Mouse (Mus musculus): Measurements from ENCODE around the gene Gdf7.

Gene Gdf7

DNA sequence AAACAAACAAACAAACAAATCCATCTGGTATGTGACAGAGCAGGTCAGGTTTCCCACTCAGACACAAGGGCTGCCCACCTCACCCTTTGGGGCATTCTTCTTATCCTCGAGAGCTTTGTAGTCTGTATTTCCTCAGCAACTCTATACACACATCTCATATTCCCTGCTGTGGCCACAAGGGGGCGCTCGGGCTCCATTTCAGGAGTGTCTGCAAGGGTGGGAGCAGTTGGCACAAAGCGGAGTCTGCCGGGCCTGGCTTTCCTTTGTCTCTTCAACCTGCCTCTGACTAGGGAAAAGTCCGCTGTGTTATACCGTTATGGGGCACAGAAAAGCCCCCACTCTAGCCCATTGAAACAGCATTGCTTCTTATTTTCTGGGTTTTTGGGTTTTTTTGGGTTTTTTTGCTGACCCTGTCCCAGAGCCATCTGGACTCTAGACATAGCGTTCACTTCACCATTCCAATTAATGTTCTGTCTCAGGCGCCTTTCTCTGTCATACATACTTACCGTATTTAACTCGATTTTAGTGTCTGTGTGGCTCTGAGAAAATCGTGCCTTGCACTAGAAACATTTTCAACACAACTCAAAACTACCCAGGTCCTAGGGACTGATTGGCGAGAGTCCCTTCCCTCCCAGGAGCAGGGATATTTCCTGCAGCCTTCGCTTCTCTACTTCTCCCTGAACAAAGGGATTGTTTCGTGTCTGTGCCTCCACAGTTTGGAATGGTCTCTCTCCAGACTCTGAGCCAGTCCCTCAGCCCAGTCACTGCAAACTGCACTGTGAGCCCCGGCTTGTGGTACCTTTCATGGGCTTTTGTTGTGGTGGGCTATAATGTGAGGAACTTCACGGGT is 25.3 kb upstream of the Gdf7 start:
- DNase-seq (ENCODE audit: low spot score): peak; percentile 66

DNA sequence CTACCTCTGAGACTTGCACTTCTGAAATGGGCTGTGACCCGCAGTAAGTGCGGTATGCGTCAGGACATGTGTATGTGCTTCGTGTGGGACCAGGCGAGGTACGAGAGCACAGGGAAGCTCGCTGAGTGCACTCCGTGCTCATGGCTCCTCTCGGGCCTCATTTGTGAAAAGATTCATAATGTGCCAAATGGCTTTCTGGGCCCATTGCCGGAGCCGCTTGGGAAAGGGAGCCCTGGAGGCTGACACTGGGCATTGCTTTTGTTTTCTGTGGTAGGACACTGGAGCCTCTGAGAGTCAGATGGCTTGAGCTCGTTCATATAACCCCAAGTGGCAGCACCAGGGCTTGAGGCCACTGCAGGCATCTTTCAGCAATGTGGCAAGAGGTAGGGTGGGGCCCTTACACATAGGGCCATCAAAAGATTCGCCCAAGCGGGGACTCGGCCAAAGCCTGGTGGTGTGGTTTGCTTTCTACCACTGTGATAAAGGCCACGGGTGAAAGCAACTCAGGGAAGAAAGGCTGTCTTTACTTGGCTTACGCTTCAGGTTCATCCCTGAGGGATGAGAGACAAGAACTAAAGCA is 24.3 kb upstream of the Gdf7 start:
- no peak for DNase-seq (ENCODE audit: low spot score)

DNA sequence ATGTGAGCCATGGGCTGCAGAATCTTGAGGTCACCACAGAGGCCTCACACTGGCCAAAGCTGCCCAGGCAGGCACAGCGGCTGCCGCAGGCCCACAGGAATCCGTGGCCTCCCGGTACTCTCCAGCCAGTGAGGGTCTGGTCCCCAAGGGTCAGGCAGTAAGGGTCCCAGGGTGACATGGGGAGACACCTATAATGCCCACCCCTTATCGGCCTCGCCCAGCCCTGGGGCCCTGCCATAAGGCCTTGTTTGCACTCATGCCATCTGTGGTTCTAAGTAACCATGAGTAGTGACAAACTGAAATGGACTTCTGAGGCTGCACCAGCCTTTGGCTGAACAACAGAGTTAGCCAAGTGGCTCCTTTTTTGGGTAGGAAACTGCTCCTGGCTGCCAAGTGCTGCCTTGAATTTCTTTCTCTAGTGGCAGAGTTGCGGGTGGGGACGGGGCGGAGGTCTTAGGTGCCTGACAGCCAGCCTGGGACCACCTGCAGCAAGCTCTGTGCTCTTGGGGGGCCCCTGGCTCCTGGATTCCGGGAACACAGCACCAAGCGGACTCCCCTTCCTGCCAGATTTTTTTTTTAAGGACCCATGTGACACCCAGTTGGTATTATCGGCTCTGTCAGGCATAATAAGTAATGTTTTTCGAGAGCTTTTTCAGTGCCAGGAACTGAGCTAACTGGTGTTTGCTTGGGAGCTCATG is 23.6 kb upstream of the Gdf7 start:
- no peak for DNase-seq (ENCODE audit: low spot score)

DNA sequence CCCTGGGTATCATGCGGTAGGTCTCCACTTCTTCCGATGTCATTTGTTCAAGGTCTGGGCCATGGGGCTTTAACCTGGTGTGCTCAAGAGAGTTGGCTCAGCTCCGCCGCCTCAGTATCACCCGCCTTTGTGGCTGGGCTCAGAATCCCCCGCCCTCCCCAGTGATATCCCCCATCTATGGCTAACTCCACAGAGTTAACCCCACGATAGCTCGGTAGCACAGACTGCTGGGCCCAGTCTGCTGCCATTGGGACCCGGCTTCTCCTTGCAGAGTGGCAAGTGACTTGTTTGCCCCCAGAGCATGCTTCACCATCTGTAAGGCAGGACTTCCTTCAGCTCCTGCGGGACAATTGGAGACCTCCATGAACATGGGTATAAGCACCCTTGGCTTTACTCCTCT is 22.3 kb upstream of the Gdf7 start:
- DNase-seq (ENCODE audit: low spot score): no peak

DNA sequence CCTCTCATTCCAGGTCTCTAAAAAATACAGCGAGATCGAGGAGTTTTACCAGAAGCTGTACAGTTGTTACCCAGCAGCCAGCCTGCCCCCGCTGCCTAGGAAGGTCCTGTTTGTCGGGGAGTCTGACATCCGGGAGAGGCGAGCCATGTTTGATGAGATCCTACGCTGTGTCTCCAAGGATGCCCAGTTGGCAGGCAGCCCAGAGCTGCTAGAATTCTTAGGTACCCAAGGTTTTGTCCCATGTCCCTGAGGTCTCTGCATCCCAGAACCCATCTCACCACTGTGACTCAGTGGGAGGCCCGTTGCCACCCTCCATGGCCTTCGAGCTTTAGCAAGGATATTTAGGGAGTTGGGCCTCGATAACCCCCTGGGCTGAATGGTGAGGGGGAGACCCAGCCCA is 19.8 kb upstream of the Gdf7 start:
- DNase-seq (ENCODE audit: low spot score): no peak

DNA sequence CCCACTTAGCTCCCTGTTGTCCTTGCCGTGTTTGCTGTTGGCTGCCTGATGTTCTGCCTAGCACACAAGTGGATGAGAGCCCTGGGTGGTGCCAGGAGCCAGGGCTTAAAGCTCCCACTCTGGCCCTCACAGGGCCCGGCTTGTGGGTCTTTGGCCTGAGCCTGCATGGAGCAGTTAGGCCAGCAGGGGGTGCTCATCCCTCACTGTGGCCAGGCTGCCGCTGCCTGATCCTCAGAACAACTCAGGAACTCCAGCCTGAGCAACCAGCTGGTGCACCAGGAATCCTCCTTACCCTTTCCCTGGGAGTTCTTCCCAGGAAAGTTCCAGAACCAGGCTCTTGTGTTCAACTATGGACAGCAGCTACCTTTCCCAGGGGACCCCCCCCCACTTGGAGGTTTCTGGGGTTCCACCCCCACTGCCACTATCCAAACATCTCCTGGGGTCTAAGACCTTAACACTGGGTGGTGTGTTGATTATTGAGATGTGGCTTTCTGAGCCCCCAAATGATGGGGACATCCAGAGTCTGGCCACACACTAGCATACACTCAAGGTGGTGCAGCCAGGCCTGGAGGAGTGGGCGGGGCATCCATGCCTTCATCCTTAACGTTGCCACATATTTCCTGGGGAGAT is 18.4 kb upstream of the Gdf7 start:
- peak; percentile 31 for DNase-seq (ENCODE audit: low spot score)

DNA sequence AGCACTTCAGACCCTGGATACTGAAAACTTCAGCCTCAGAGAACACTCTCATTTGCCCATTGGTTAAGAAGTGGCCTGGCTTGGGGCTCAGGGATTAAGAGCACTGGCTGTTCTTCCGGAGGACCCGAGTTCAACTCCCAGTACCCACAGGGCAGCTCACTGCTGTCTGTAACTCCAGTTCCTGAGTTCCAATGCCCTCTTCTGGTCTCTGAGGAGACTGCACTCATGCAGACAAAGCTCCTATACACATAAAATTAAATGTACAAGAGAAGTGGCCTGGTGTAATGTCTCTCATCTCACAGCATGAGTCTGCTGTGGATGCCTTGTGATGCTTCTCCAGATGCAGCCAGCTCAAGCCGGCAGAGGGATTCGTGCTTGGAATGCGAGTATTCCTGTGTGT is 14.8 kb upstream of the Gdf7 start:
- DNase-seq (ENCODE audit: low spot score): no peak

DNA sequence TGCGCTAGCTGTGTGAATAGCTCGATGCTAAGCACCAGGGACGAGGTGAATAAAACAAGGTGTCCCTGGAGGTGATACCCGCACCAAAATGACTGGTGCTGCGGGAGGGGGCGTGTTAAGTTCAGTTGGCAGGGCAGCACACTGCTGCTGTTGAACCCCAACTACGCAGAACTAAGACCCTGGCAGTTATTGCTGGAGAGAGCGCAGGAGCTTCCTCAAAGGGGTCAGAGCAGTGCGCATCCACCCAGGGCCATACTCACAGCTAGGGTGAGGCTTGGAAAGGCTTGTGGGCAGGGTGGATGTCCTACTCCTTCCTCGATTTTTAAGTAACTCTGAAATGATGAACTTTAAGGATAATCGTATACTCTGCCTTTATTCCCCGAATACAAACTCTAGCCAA is 12.0 kb upstream of the Gdf7 start:
- no peak for DNase-seq (ENCODE audit: low spot score)

DNA sequence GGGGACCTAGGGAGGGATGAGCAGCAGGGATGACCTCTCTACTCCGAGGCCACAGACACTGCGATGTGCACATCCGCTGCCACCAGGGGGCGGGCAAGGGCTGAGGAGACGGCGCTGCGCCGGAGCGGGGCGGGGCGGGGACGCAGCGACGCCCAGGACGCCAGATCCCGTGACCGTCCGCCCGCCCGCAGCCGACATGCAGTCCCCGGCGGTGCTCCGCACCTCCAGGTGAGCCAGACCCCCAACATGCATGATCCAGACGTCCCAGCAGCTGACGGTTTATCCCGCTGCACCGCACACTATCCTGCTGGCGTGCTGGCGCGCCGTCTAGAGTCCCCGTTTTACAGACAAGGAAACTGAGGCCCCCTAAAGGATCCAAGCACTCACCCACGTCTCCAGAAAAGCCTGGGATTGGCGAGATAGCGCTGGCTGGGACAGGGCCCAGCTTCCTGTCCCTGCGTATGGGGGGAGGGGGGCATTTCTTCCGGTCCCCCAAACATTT is 11.6 kb upstream of the Gdf7 start, which contains the start of gene Hs1bp3:
Gene Hs1bp3 (plus strand): TSS at position 163 of the 502 bp plus-strand sequence.
- DNase-seq (ENCODE audit: low spot score): peak; percentile 75

DNA sequence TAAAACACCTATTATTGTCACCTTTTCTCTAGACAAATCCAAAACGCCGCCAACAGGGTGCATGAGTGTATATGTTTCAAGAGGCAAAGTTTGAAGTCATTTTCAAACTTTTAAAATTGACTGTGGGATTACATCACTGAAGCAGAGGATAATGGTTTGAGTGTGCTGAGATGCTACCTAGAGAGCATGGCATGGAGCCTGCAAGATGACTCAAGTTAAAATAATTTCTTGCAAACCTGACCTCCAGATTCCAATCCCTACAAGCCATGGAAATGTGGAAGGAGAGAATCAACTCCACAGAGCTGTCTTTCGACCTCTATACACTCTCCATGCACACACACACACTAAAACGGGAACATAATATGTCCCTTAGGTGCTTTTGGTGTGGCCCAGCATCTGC is 10.5 kb upstream of the Gdf7 start:
- DNase-seq (ENCODE audit: low spot score): no peak

DNA sequence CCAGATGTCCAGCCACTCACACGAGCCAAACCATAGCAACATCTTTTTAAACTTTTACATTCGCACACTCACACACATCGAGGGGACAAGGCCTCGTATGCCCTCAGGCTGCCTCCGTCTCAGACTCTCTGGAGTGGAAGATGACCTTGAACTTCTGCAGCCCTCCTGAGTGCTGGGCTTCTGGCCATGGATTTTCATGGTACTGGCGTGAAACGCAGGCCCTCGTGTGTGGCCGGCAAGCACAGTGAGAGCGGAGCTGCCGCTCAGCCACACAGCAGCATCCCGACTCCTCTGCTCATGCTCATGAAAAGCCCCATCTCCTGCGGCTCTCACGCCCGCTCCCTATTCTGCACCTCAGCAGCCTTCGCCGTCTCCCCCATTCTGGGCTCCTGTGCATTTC is 9.2 kb upstream of the Gdf7 start:
- no peak for DNase-seq (ENCODE audit: low spot score)

DNA sequence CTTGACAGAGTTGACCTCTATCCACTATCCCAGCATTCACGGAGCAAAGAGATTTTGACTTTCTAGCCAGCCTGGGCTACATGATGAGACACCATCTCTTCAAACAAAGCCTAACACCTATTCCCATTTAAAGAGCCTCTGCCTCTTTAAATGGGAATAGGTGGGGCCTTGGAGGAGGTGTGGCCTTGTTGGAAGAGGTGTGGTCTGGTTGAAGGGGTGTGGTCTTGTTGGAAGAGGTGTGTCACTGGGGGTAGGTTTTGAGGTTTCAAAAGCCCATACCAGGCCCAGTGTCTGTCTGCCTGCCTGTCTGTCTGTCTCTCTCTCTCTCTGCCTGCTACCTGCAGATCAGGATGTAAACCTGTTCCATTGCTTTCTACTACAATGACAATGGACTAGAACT is 5.2 kb upstream of the Gdf7 start:
- no peak for DNase-seq (ENCODE audit: low spot score)

DNA sequence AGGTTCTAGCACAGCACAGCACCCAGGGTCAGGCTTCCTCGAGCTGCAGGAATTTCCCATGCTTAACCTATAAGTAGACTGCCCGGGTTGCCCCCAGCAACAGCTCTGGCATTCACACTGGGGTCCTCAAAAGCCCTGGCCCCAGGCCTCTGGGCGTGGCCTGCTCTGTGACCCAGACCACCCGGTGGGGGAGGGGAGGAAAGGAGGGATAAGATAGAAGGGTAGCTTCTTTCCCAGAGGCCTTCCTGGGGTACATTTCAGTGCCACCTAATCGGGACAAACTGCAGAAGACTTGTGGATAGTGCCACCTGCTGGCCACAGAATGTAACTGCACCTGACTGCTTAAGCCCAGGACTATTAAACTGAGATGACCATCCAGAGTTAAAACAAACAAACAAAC is 4.7 kb upstream of the Gdf7 start:
- peak; percentile 32 for DNase-seq (ENCODE audit: low spot score)

DNA sequence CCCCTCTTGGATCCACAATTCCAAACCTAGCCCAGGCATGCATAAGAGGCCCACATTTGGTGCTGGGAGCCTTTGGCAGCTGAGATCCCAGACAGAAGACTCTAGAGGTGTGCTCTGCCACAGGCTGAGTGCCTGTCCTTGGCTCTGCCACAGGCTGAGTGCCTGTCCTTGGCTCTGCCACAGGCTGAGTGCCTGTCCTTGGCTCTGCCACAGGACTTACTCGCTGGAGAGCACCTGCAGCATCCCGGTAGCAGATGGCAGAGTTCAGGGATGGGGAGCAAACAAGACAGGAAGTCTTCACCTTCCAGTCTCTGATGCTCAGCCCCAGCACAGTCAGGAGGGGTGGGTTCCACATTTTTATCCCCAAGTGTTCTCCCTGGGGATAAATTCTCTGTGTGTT is 3.5 kb upstream of the Gdf7 start:
- no peak for DNase-seq (ENCODE audit: low spot score)

DNA sequence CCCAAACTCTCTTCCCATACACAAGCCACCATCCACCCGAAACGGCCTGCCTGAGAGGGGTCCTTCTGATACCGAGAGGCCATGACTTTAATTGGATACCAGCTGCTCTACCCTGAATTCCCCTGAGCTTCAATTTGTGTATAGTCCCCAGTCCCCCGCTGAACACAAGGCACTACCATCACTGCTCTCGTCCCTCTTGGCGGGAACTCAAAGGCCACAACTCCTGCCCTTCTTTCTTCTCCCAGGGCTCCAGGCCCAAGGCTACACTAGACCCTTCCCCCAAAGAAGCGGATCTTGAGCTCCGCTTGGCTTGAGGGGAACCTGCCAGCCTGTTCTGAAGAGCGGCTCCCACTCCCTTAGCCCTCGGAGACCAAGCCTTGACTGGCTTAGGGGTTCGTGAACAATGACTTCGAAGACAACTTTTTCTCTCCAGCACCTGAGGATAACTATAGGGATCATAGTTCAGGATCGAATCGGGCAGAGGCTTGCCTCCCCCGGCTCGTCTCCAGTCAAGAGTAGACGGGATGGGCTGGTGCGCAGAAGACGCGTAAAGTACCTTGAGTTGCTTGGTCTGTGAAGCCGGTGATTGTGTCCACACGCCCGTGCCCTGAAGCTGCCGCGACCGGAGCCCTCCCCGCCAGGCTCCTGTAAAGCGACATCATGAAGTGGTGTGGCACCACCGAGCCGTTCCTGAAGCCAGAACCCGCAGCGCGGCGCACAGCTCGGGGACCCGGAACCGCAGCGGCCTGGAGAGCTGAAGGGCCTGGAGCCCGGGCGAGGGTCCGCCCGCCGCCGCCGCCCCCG is 541 bp downstream of the Gdf7 start:
- DNase-seq (ENCODE audit: low spot score): no peak

DNA sequence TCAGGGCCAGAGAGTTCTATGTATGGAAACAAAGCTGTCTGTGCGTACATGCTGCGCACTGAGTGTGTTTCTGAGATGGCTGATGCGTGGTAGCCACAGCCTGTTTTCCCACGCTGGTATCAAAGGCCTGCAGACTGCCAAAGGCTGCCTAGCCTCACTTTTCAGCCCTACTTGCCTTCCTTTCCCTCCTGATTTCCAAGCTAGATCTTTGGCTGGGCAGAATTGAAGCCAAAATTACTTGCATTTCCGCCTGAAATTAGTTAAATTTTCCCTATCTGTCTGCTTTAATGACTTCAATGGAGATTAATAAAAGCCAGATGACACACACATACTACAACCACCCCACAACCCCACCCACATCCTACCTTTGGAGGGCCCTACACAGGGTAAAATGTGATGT is 1.2 kb downstream of the Gdf7 start:
- DNase-seq (ENCODE audit: low spot score): no peak

DNA sequence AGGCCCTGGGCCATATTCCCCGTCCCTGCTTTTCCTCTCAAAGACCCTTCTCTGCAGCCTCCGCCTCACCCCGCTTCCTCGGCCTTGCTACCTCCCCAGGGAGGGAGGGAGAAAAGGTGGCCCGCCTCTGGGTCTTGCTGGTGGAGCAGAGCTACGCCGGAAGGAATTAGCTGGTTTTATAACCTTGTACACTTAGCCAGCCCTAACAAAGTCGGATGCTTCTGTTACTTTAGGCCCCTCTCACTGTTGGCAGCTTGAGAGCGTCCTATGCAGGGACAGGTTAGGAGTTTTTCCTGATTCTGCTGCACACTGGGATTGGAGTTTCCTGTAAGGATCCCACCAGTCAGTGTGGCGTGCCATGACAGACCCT is 1.7 kb downstream of the Gdf7 start:
- DNase-seq (ENCODE audit: low spot score): no peak

DNA sequence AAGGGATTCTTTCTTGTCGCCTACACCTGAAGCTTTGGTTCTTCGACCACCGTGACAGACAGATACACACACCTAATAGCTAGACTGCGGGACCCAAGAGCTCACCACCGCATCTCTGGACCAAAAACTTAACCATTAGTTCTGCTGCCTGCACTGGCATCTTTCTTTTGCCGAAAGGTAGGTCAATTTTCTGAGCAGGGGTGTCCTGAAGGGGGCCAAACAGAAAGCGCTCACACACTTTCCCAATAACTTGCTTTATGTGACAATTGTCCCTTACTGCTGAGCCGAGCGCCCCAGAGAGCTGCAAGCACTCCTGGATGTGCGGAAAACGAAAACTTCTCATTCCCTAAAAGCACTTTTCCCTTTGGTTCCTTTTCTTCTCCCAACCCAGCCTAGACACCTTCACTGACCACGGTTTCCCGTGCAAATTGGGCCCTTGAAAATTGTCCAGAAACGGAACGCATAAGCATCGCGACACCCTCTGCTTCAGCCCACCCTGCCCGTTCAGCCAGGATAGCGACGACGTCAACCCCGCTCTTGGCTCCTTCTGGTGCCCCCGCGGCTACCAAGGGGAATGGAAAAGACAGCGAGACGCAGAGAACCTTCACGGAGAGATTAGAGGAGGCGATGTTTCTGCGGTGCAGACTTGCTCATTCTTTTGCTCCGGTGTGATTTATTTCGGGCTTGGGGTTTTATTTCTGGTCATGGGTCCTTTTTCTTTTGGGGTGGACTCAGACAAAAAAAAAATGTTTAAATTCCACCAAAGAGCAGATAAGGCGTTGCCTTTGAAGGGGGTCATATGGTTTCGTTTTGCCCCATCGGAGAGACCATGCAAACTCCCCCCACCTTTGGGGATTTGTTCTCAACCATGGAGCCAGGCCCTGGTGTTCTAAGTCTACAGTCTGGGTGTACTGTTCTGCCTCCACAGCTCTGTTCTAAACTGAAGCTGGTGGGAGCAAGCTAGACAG is 2.3 kb downstream of the Gdf7 start:
- DNase-seq (ENCODE audit: low spot score): no peak

DNA sequence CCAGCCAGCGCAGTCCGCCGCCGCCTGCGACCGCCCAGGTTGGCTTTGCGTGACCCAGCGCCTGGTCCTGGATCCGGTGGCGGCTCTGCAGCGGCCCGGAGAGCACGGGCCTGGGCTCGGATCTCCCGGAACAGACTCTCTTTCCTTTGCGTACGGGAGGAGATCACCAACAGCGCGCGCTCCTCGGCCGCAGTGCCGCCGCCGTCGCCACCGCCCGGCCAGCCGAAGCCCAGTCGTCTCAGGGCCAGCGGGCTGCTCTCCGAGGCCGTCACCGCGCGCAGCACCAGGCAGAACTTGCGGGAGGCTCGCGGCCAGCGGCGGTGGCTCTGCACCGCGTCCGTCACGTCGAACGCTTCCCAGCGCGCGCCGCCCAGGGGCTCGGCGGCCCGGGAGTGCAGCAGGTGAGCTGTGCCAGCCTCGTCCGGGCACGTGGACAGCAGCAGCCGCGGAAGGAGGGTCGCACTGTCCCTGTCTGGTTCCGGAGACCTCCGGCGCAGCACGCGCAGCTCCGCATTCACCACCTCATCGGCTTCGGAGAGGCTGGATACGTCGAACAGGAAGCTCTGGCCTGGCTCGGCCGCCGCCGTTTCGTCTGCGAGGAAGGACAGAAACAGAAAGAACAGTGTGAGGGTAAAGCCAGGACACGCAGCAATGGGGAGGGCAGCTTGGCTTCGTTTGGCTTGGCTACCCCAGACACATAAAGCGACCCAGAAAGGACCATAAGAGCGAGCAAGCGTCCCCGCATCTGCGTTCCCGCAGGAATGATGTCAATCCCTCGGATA is 3.2 kb downstream of the Gdf7 start:
- DNase-seq (ENCODE audit: low spot score): no peak
